Mouse (Mus musculus): Measurements from ENCODE around the gene Greb1. TPM values are rescaled to one million over a fixed set of nuclear protein-coding genes. Genes with fewer than 3 reads are reported as not detected.

Gene Greb1
- total and polyA plus RNA-seq, 3 experiments: 0.25 to 0.51 (median 0.39) TPM

DNA sequence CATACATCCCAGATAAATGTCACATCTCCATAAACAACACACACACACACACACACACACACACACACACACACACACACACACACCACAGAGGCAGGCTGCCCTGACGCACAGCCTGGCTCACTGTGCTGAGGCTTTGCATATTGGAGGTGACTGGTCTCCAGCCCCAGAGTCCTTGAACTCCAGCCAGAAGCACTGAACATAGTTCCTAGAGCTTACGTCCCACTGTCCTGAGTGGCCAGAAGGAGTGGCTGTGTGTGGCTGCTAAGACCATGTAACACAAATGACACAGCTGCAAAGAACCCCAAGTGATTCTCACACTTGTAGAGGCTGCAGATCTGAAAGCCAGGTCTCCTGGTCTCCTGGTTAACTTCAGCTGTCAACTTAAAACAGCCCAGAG, 138.8 kb downstream of the Greb1 start:
- no peaks in the 10 kb centered on the region for H3K79me2 ChIP-seq (replicated peaks; ENCODE audit: control insufficient read depth, insufficient read depth, low read length)
- intact Hi-C loops (cut with DNase I): loop anchor here (5.0 to 10.0 kb wide), 2 partner anchors 93 to 145 kb away; no protein-coding TSS in a partner anchor
- H3K4me1 ChIP-seq (ENCODE audit: control insufficient read depth, insufficient read depth, low read length): no peaks in the 10 kb centered on the region
- no peak overlapping the region for H3K4me3 ChIP-seq
- TF ChIP-seq CTCF (IDR thresholded peaks at IDR 0.05) (no peak), POLR2A (IDR thresholded peaks at IDR 0.05; ENCODE audit: insufficient read depth, low read depth, low read length) (no peak)
- no peak overlapping the region for H3K27ac ChIP-seq
- DNase-seq: no peak
- H3K9ac ChIP-seq (ENCODE audit: low read depth, low read length): no peak overlapping the region
- H3K27me3 ChIP-seq (ENCODE audit: control insufficient read depth, insufficient read depth, low read length): no peaks in the 10 kb centered on the region
- H3K36me3 ChIP-seq (ENCODE audit: control insufficient read depth, insufficient read depth, low read length): no peaks in the 10 kb centered on the region
- WGBS: 40% methylated on average over 2 of the region's 2 CpGs

DNA sequence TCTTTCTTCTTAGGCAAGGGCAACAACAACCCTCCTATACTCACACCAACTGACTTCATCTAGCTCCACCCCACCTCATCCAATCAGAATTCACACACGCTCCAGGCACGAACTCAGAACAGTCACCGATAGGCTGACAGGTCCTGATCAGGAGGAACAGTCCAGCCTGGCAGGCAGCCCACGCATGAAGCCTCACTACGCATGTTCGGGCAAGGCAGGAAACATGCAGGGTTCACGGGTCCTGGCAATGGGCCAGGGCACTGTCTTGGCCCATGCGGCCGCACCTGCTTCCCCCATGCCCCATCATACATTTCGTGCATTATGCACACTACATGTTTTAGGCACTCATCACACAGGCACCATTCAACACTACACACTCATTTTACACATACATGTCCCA, 139.2 kb downstream of the Greb1 start:
- Histone ChIP-seq H3K27ac (no peak overlapping the region), H3K79me2 (replicated peaks; ENCODE audit: control insufficient read depth, insufficient read depth, low read length) (no peaks in the 10 kb centered on the region), H3K4me3 (no peak overlapping the region), H3K9ac (ENCODE audit: low read depth, low read length) (no peak overlapping the region), H3K27me3 (ENCODE audit: control insufficient read depth, insufficient read depth, low read length) (no peaks in the 10 kb centered on the region), H3K36me3 (ENCODE audit: control insufficient read depth, insufficient read depth, low read length) (no peaks in the 10 kb centered on the region), H3K4me1 (ENCODE audit: control insufficient read depth, insufficient read depth, low read length) (no peaks in the 10 kb centered on the region)
- TF ChIP-seq CTCF (IDR thresholded peaks at IDR 0.05) (no peak), POLR2A (IDR thresholded peaks at IDR 0.05; ENCODE audit: insufficient read depth, low read depth, low read length) (no peak), EP300 (IDR thresholded peaks at IDR 0.05; ENCODE audit: insufficient read depth, low read depth, low read length) (no peak)
- DNase-seq: no peak
- intact Hi-C loops (cut with DNase I): loop anchor here (5.0 to 10.0 kb wide), 2 partner anchors 93 to 146 kb away; no protein-coding TSS in a partner anchor
- 70% methylated on average over 10 of the region's 10 CpGs for WGBS

DNA sequence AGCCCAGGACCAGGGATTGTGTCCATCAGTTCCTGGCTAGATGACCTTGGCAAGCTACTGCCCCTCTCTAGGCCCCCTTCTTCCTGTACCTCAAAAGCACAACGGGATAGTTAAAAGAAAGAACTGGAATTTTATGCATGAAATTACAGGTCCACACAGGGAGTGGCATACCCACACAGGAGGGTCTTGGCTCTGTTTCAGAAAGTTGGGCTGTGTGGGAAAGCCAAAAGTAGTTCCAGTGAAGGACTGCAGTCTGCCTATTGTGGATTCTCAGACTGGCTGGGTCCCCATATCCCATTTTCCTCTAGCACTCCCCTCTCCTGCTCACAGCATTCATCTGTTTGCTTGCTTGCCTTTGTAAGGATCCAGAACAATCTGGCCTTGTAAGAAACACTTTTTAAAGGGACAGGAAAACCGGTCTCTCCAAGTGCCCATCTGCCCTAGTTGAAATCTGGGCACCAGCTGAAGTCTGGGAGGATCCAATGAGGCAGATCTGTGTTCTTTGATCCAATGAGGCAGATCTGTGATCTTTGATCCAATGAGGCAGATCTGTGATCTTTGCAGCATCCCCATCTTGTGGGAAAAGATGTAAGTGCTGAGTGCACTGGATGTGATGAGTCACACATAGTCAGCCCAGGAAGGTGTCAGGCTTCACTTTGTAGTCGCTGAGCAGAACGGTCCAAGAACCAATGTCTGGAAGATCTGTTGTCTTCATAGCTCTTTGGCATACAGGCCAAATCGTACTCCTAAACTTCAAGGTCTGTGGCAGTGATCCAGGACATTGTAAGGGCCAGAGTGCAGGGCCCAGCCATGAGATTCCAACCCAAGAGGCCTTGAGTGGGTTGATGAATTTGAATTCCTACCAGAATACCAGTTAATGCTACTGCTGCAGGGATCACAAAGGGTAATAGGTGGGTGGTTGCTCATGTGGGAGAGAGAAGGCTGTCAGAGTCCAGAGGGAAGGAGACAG, 143.5 kb downstream of the Greb1 start:
- 66% methylated on average over 5 of the region's 5 CpGs for WGBS
- Histone ChIP-seq H3K27me3 (ENCODE audit: control insufficient read depth, insufficient read depth, low read length) (no peaks in the 10 kb centered on the region), H3K79me2 (replicated peaks; ENCODE audit: control insufficient read depth, insufficient read depth, low read length) (no peaks in the 10 kb centered on the region), H3K4me1 (ENCODE audit: control insufficient read depth, insufficient read depth, low read length) (no peaks in the 10 kb centered on the region; the same call in 1 of the 2 replicates), H3K4me3 (no peak overlapping the region), H3K27ac (no peak overlapping the region), H3K36me3 (ENCODE audit: control insufficient read depth, insufficient read depth, low read length) (no peaks in the 10 kb centered on the region), H3K9ac (ENCODE audit: low read depth, low read length) (no peak overlapping the region)
- DNase-seq: no peak
- intact Hi-C loops (cut with DNase I): no loop called here
- TF ChIP-seq EP300 (IDR thresholded peaks at IDR 0.05; ENCODE audit: insufficient read depth, low read depth, low read length) (no peak), CTCF (IDR thresholded peaks at IDR 0.05) (peak; percentile 51)

- Histone ChIP-seq H3K4me3 (no peak overlapping the region), H3K9ac (ENCODE audit: low read depth, low read length) (no peak overlapping the region), H3K27me3 (ENCODE audit: control insufficient read depth, insufficient read depth, low read length) (no peaks in the 10 kb centered on the region), H3K79me2 (replicated peaks; ENCODE audit: control insufficient read depth, insufficient read depth, low read length) (no peaks in the 10 kb centered on the region), H3K4me1 (ENCODE audit: control insufficient read depth, insufficient read depth, low read length) (no peaks in the 10 kb centered on the region; the same call in 1 of the 2 replicates), H3K36me3 (ENCODE audit: control insufficient read depth, insufficient read depth, low read length) (no peaks in the 10 kb centered on the region), H3K27ac (no peak overlapping the region)
- intact Hi-C loops (cut with DNase I): no loop called here
- no peak for TF ChIP-seq POLR2A (IDR thresholded peaks at IDR 0.05; ENCODE audit: insufficient read depth, low read depth, low read length)
- no peak for TF ChIP-seq EP300 (IDR thresholded peaks at IDR 0.05; ENCODE audit: insufficient read depth, low read depth, low read length)
- TF ChIP-seq CTCF (IDR thresholded peaks at IDR 0.05): no peak
- DNase-seq: no peak
- WGBS: 66% methylated on average over 4 of the region's 4 CpGs
Observed at GRCm38 (mm10) chr12:16655604-16656003, 145.1 kb downstream of the Greb1 start.

GRCm38 (mm10) chr12:16653332-16654093, 147.2 kb downstream of the Greb1 start, which contains the start of gene Ntsr2:
Gene Ntsr2 (plus strand): TSS chr12:16653382.
- DNase-seq: peak; percentile 81 to 86
- H3K4me1 ChIP-seq (ENCODE audit: control insufficient read depth, insufficient read depth, low read length): peaks cover 3% of the 10 kb centered on the region
- H3K4me3 ChIP-seq: 0 out of 2 replicates have a peak within 1 kb of the TSS, but pooled peaks have one; percentile 4
- 4% methylated on average over 58 of the region's 58 CpGs for WGBS
- TF ChIP-seq EP300 (IDR thresholded peaks at IDR 0.05; ENCODE audit: insufficient read depth, low read depth, low read length) (0 out of 2 replicates have a peak, but pooled peaks have one; percentile 56), POLR2A (IDR thresholded peaks at IDR 0.05; ENCODE audit: insufficient read depth, low read depth, low read length) (no peak)
- intact Hi-C loops (cut with DNase I): no loop called here
- no peaks in the 10 kb centered on the region for H3K36me3 ChIP-seq (ENCODE audit: control insufficient read depth, insufficient read depth, low read length)
- H3K79me2 ChIP-seq (replicated peaks; ENCODE audit: control insufficient read depth, insufficient read depth, low read length): no peaks in the 10 kb centered on the region
- H3K27ac ChIP-seq: no peak within 1 kb of the TSS; the same call in 1 of the 2 replicates
- no peaks in the 10 kb centered on the region for H3K27me3 ChIP-seq (ENCODE audit: control insufficient read depth, insufficient read depth, low read length)
- peak within 1 kb of the TSS; percentile 36 for H3K9ac ChIP-seq (ENCODE audit: low read depth, low read length)
